Mouse (Mus musculus) forebrain, embryonic 13.5 days (tissue): ENCODE measurements around the gene Ltn1. TPM values are rescaled to one million over a fixed set of nuclear protein-coding genes. Genes with fewer than 3 reads are reported as not detected.

Experiments
- ATAC-seq: fragments of 200-750 bp; cut with Nextera tagmentation; 2 replicates; pipeline ENCODE4 v1.8.0; 2017
- H3K27ac ChIP-seq: fragments of 300-500 bp; sonication (generic); 2 replicates; pipeline ENCODE4 v1.5.1; 2015; ENCODE audit warnings: inconsistent platforms, mild to moderate bottlenecking, moderate library complexity
- H3K27me3 ChIP-seq: fragments of 300-500 bp; sonication (generic); 2 replicates; pipeline ENCODE4 v1.6.1; 2015; ENCODE audit warnings: mild to moderate bottlenecking, inconsistent platforms
- H3K36me3 ChIP-seq: fragments of 300-500 bp; sonication (generic); 2 replicates; pipeline ENCODE4 v1.6.1; 2015; ENCODE audit warnings: mild to moderate bottlenecking, inconsistent platforms; ENCODE audit not compliant: poor library complexity, severe bottlenecking
- H3K4me1 ChIP-seq: fragments of 300-500 bp; sonication (generic); 2 replicates; pipeline ENCODE4 v1.6.1; 2015; ENCODE audit warnings: inconsistent platforms
- H3K4me2 ChIP-seq: fragments of 300-500 bp; sonication (generic); 2 replicates; pipeline ENCODE4 v1.6.1; 2015; ENCODE audit warnings: inconsistent platforms, mild to moderate bottlenecking, moderate library complexity
- H3K4me3 ChIP-seq: fragments of 300-500 bp; sonication (generic); 2 replicates; pipeline ENCODE4 v1.5.1; 2015; ENCODE audit warnings: mild to moderate bottlenecking, inconsistent platforms
- H3K9ac ChIP-seq: fragments of 300-500 bp; sonication (generic); 2 replicates; pipeline ENCODE4 v1.6.1; 2015; ENCODE audit warnings: mild to moderate bottlenecking, inconsistent platforms
- H3K9me3 ChIP-seq: fragments of 300-500 bp; sonication (generic); replicated peaks from 2 replicates; pipeline ENCODE4 v1.6.1; 2016; ENCODE audit warnings: inconsistent platforms
- WGBS: fragments of 180-500 bp; shearing (Covaris S2); methylation state at CpG from one replicate; pipeline ENCODE4 v1.1.7; 2015; 5-methylcytosine and 5-hydroxymethylcytosine counted together
- polyA plus RNA-seq: library from polyadenylated mRNA; unstranded; fragments of >200 nt; fragmentation: Nextera tagmentation; extraction: Ambion mirVana; gene quantifications from 2 replicates; pipeline ENCODE4 v1.2.1, GENCODE M21; 2015

The Ltn1 gene
- polyA plus RNA-seq, 1 experiment from 2014 or later, result 26.0 TPM

- Histone ChIP-seq H3K27ac (no peak overlapping the region), H3K4me1 (no peaks in the 10 kb centered on the region), H3K4me3 (no peak overlapping the region), H3K36me3 (peaks cover 84% of the 10 kb centered on the region), H3K9ac (no peak overlapping the region), H3K4me2 (no peak overlapping the region), H3K27me3 (no peaks in the 10 kb centered on the region), H3K9me3 (no peaks in the 10 kb centered on the region)
- no peak for ATAC-seq
- WGBS, result 99% methylated on average over 2 of the region's 2 CpGs
These were observed 49.4 kb downstream of the Ltn1 start for GRCm38 (mm10) chr16:87382996-87383395.

- H3K9ac ChIP-seq, result no peak overlapping the region
- ATAC-seq, result no peak
- WGBS, result 97% methylated on average over 6 of the region's 6 CpGs
- peaks cover 47% of the 10 kb centered on the region for H3K36me3 ChIP-seq
- H3K4me3 ChIP-seq, result no peak overlapping the region
- H3K9me3 ChIP-seq, result no peaks in the 10 kb centered on the region
- no peaks in the 10 kb centered on the region for H3K27me3 ChIP-seq
- H3K27ac ChIP-seq, result no peak overlapping the region
- no peaks in the 10 kb centered on the region for H3K4me1 ChIP-seq
- no peak overlapping the region for H3K4me2 ChIP-seq
These were observed 66.0 kb downstream of the Ltn1 start for GRCm38 (mm10) chr16:87366445-87366844.

- no peak overlapping the region for H3K9ac ChIP-seq
- H3K9me3 ChIP-seq, result no peaks in the 10 kb centered on the region
- no peak for ATAC-seq
- H3K4me1 ChIP-seq, result no peaks in the 10 kb centered on the region
- H3K27me3 ChIP-seq, result no peaks in the 10 kb centered on the region
- peaks cover 47% of the 10 kb centered on the region for H3K36me3 ChIP-seq
- 88% methylated on average over 10 of the region's 10 CpGs for WGBS
- no peak overlapping the region for H3K4me3 ChIP-seq
- no peak overlapping the region for H3K27ac ChIP-seq
- no peak overlapping the region for H3K4me2 ChIP-seq
These were observed 66.4 kb downstream of the Ltn1 start for GRCm38 (mm10) chr16:87366035-87366434.

GRCm38 (mm10) chr16:87364231-87364630, 68.2 kb downstream of the Ltn1 start:
- peaks cover 51% of the 10 kb centered on the region for H3K36me3 ChIP-seq
- no peaks in the 10 kb centered on the region for H3K27me3 ChIP-seq
- H3K4me2 ChIP-seq, result no peak overlapping the region
- WGBS, result 94% methylated on average over 4 of the region's 4 CpGs
- ATAC-seq, result no peak
- H3K9me3 ChIP-seq, result no peaks in the 10 kb centered on the region
- H3K4me1 ChIP-seq, result no peaks in the 10 kb centered on the region
- H3K9ac ChIP-seq, result no peak overlapping the region
- H3K27ac ChIP-seq, result no peak overlapping the region
- H3K4me3 ChIP-seq, result no peak overlapping the region

- Histone ChIP-seq H3K36me3 (peaks cover 56% of the 10 kb centered on the region), H3K4me2 (no peak overlapping the region), H3K27me3 (no peaks in the 10 kb centered on the region), H3K27ac (no peak overlapping the region), H3K9me3 (no peaks in the 10 kb centered on the region), H3K4me3 (no peak overlapping the region), H3K9ac (no peak overlapping the region), H3K4me1 (no peaks in the 10 kb centered on the region)
- no peak for ATAC-seq
- 93% methylated on average over 6 of the region's 6 CpGs for WGBS
These were observed 72.3 kb downstream of the Ltn1 start for GRCm38 (mm10) chr16:87360096-87360495.

- H3K27ac ChIP-seq, result no peak overlapping the region
- H3K4me2 ChIP-seq, result peak overlapping the region; percentile 59
- ATAC-seq, result no peak
- peaks cover 20% of the 10 kb centered on the region for H3K36me3 ChIP-seq
- no peak overlapping the region for H3K9ac ChIP-seq
- WGBS, result 83% methylated on average over 7 of the region's 7 CpGs
- no peaks in the 10 kb centered on the region for H3K9me3 ChIP-seq
- H3K27me3 ChIP-seq, result 0 out of 2 replicates have a peak, but pooled peaks cover 13% of the 10 kb centered on the region
- no peaks in the 10 kb centered on the region for H3K4me1 ChIP-seq
- H3K4me3 ChIP-seq, result peak overlapping the region; percentile 75
These were observed 77.7 kb downstream of the Ltn1 start for GRCm38 (mm10) chr16:87354748-87355147.

GRCm38 (mm10) chr16:87354075-87354583, 78.3 kb downstream of the Ltn1 start, which contains the start of gene N6amt1:
Gene N6amt1, plus strand, starts transcription at chr16:87354185.
- Histone ChIP-seq H3K4me1 (no peaks in the 10 kb centered on the region), H3K27me3 (0 out of 2 replicates have a peak, but pooled peaks cover 13% of the 10 kb centered on the region), H3K27ac (peak within 1 kb of the TSS; percentile 90), H3K9ac (peak within 1 kb of the TSS; percentile 77), H3K4me3 (peak within 1 kb of the TSS; percentile 75), H3K36me3 (peaks cover 19% of the 10 kb centered on the region), H3K4me2 (peak within 1 kb of the TSS; percentile 59), H3K9me3 (no peaks in the 10 kb centered on the region)
- ATAC-seq, result peak; percentile 99
- WGBS, result under 1% methylated on average over 47 of the region's 48 CpGs

- WGBS, result 100% methylated on average over 1 of the region's 1 CpGs
- ATAC-seq, result peak; percentile 14; the same call in 1 of the 2 replicates
- peaks cover 14% of the 10 kb centered on the region for H3K36me3 ChIP-seq
- H3K4me3 ChIP-seq, result peak overlapping the region; percentile 75
- no peak overlapping the region for H3K27ac ChIP-seq
- no peaks in the 10 kb centered on the region for H3K4me1 ChIP-seq
- H3K9ac ChIP-seq, result no peak overlapping the region
- H3K9me3 ChIP-seq, result no peaks in the 10 kb centered on the region
- H3K4me2 ChIP-seq, result peak overlapping the region; percentile 59
- H3K27me3 ChIP-seq, result 0 out of 2 replicates have a peak, but pooled peaks cover 13% of the 10 kb centered on the region
These were observed 78.8 kb downstream of the Ltn1 start for GRCm38 (mm10) chr16:87353605-87354004.

- no peak for ATAC-seq
- 0 out of 2 replicates have a peak, but pooled peaks cover 13% of the 10 kb centered on the region for H3K27me3 ChIP-seq
- no peaks in the 10 kb centered on the region for H3K36me3 ChIP-seq
- no peak overlapping the region for H3K4me3 ChIP-seq
- no peak overlapping the region for H3K9ac ChIP-seq
- no peaks in the 10 kb centered on the region for H3K4me1 ChIP-seq
- H3K9me3 ChIP-seq, result no peaks in the 10 kb centered on the region
- 71% methylated on average over 5 of the region's 5 CpGs for WGBS
- H3K27ac ChIP-seq, result no peak overlapping the region
- H3K4me2 ChIP-seq, result no peak overlapping the region
These were observed 80.9 kb downstream of the Ltn1 start for GRCm38 (mm10) chr16:87351386-87352105.

GRCm38 (mm10) chr16:87348133-87348532, 84.3 kb downstream of the Ltn1 start:
- Histone ChIP-seq H3K4me2 (no peak overlapping the region), H3K4me1 (no peaks in the 10 kb centered on the region), H3K9ac (no peak overlapping the region), H3K9me3 (no peaks in the 10 kb centered on the region), H3K4me3 (no peak overlapping the region), H3K27ac (no peak overlapping the region), H3K36me3 (no peaks in the 10 kb centered on the region), H3K27me3 (0 out of 2 replicates have a peak, but pooled peaks cover 13% of the 10 kb centered on the region)
- 94% methylated on average over 2 of the region's 2 CpGs for WGBS
- ATAC-seq, result no peak

GRCm38 (mm10) chr16:87341043-87341572, 91.3 kb downstream of the Ltn1 start:
- no peak for ATAC-seq
- Histone ChIP-seq H3K4me1 (no peaks in the 10 kb centered on the region), H3K36me3 (no peaks in the 10 kb centered on the region), H3K4me3 (no peak overlapping the region), H3K4me2 (no peak overlapping the region), H3K9me3 (no peaks in the 10 kb centered on the region), H3K9ac (no peak overlapping the region), H3K27ac (no peak overlapping the region), H3K27me3 (no peaks in the 10 kb centered on the region)
- 84% methylated on average over 6 of the region's 6 CpGs for WGBS

GRCm38 (mm10) chr16:87334756-87335155, 97.7 kb downstream of the Ltn1 start:
- no peak for ATAC-seq
- 93% methylated on average over 3 of the region's 3 CpGs for WGBS
- H3K9ac ChIP-seq, result no peak overlapping the region

More at GRCm38 (mm10) chr16:87334756-87335155, 97.7 kb downstream of the Ltn1 start:
- Histone ChIP-seq H3K36me3 (no peaks in the 10 kb centered on the region), H3K27me3 (no peaks in the 10 kb centered on the region), H3K4me1 (no peaks in the 10 kb centered on the region), H3K27ac (no peak overlapping the region), H3K4me2 (no peak overlapping the region), H3K9me3 (no peaks in the 10 kb centered on the region), H3K4me3 (no peak overlapping the region)
